Mouse (Mus musculus) limb, embryonic 11.5 days (tissue): ENCODE measurements around the gene Ndufab1. TPM values are rescaled to one million over a fixed set of nuclear protein-coding genes. Genes with fewer than 3 reads are reported as not detected.

Experiments used
- ATAC-seq: fragments of 200-750 bp; cut with Nextera tagmentation; 2 replicates; pipeline ENCODE4 v1.8.0; 2017; ENCODE audit warnings: low read depth; ENCODE audit not compliant: insufficient number of reproducible peaks, low FRiP score, low TSS enrichment
- DNase-seq: peaks from one replicate; pipeline ENCODE4 v3.0.0-alpha.2; 2015; ENCODE audit warnings: low spot score
- H3K27ac ChIP-seq: fragments of 300-500 bp; sonication (generic); replicated peaks from 2 replicates; pipeline ENCODE4 v1.5.1; 2014; ENCODE audit warnings: low read depth, mild to moderate bottlenecking, low read length
- H3K27me3 ChIP-seq: fragments of 300-500 bp; sonication (generic); 2 replicates; pipeline ENCODE4 v1.6.1; 2014; ENCODE audit warnings: mild to moderate bottlenecking, low read length, mixed read lengths; ENCODE audit not compliant: control insufficient read depth, insufficient read depth
- H3K36me3 ChIP-seq: fragments of 300-500 bp; sonication (generic); 2 replicates; pipeline ENCODE4 v1.6.1; 2014; ENCODE audit warnings: mild to moderate bottlenecking, low read length, moderate library complexity, mixed read lengths; ENCODE audit not compliant: control insufficient read depth, insufficient read depth
- H3K4me1 ChIP-seq: fragments of 300-500 bp; sonication (generic); 2 replicates; pipeline ENCODE4 v1.6.1; 2014; ENCODE audit warnings: low read length, mixed read lengths; ENCODE audit not compliant: control insufficient read depth, insufficient read depth
- H3K4me2 ChIP-seq: fragments of 300-500 bp; sonication (generic); 2 replicates; pipeline ENCODE4 v1.6.1; 2014; ENCODE audit warnings: low read depth, mild to moderate bottlenecking, moderate library complexity; ENCODE audit not compliant: severe bottlenecking
- H3K4me3 ChIP-seq: fragments of 300-500 bp; sonication (generic); 2 replicates; pipeline ENCODE4 v1.5.1; 2014; ENCODE audit warnings: low read depth, low read length
- H3K9ac ChIP-seq: fragments of 300-500 bp; sonication (generic); 2 replicates; pipeline ENCODE4 v1.6.1; 2014; ENCODE audit warnings: mild to moderate bottlenecking, low read length
- H3K9me3 ChIP-seq: fragments of 300-500 bp; sonication (generic); 2 replicates; pipeline ENCODE4 v1.6.1; 2016; ENCODE audit warnings: low read length; ENCODE audit not compliant: control insufficient read depth
- whole genome bisulfite sequencing: fragments of 180-500 bp; shearing (Covaris S2); extraction: QIAGEN DNeasy Blood & Tissue Kit; methylation state at CpG from one replicate; pipeline ENCODE4 v1.1.7; 2014; 5-methylcytosine and 5-hydroxymethylcytosine counted together
- polyA plus RNA-seq: library from polyadenylated mRNA; unstranded; fragments of >200 nt; fragmentation: Nextera tagmentation; extraction: Ambion mirVana; gene quantifications from 2 replicates; pipeline ENCODE4 v1.2.1, GENCODE M21; 2014

Ndufab1 gene
- polyA plus RNA-seq, 1 experiment from 2014 or later, result 703 TPM

- H3K9me3 ChIP-seq, result no peaks in the 10 kb centered on the region
- H3K4me2 ChIP-seq, result no peak overlapping the region; the same call in 1 of the 2 replicates
- H3K9ac ChIP-seq, result no peak overlapping the region
- no peak for ATAC-seq
- no peaks in the 10 kb centered on the region for H3K27me3 ChIP-seq
- DNase-seq, result no peak
- peaks cover 4% of the 10 kb centered on the region for H3K36me3 ChIP-seq
- no peak overlapping the region for H3K27ac ChIP-seq
- H3K4me3 ChIP-seq, result no peak overlapping the region
- 82% methylated on average over 1 of the region's 1 CpGs for WGBS
- peaks cover 5% of the 10 kb centered on the region for H3K4me1 ChIP-seq
These were observed 36.0 kb downstream of the Ndufab1 start for GRCm38 (mm10) chr7:122065656-122066055.

GRCm38 (mm10) chr7:122056633-122057032, 45.1 kb downstream of the Ndufab1 start:
- Histone ChIP-seq H3K27ac (no peak overlapping the region), H3K36me3 (peaks cover 3% of the 10 kb centered on the region; the same call in 1 of the 2 replicates), H3K4me2 (no peak overlapping the region), H3K4me1 (no peaks in the 10 kb centered on the region), H3K9me3 (no peaks in the 10 kb centered on the region), H3K9ac (no peak overlapping the region), H3K27me3 (no peaks in the 10 kb centered on the region), H3K4me3 (no peak overlapping the region)
- ATAC-seq (no peak), DNase-seq (no peak)
- 84% methylated on average over 5 of the region's 5 CpGs for WGBS

GRCm38 (mm10) chr7:122050834-122051233, 50.9 kb downstream of the Ndufab1 start:
- 79% methylated on average over 1 of the region's 1 CpGs for WGBS
- ATAC-seq (no peak), DNase-seq (no peak)

GRCm38 (mm10) chr7:122048191-122048590, 53.5 kb downstream of the Ndufab1 start:
- Histone ChIP-seq H3K27me3 (no peaks in the 10 kb centered on the region), H3K9me3 (no peaks in the 10 kb centered on the region), H3K4me2 (no peak overlapping the region), H3K4me1 (no peaks in the 10 kb centered on the region), H3K9ac (no peak overlapping the region), H3K4me3 (no peak overlapping the region), H3K27ac (no peak overlapping the region), H3K36me3 (peaks cover 5% of the 10 kb centered on the region)
- ATAC-seq (no peak), DNase-seq (no peak)
- 93% methylated on average over 9 of the region's 9 CpGs for WGBS

More at GRCm38 (mm10) chr7:122050834-122051233, 50.9 kb downstream of the Ndufab1 start:
- Histone ChIP-seq H3K9me3 (no peaks in the 10 kb centered on the region), H3K27me3 (no peaks in the 10 kb centered on the region), H3K4me3 (no peak overlapping the region), H3K9ac (no peak overlapping the region), H3K27ac (no peak overlapping the region), H3K4me2 (no peak overlapping the region), H3K4me1 (no peaks in the 10 kb centered on the region), H3K36me3 (peaks cover 4% of the 10 kb centered on the region)

GRCm38 (mm10) chr7:122046813-122047212, 54.9 kb downstream of the Ndufab1 start:
- no peak overlapping the region for H3K4me2 ChIP-seq
- no peak overlapping the region for H3K4me3 ChIP-seq
- H3K36me3 ChIP-seq, result peaks cover 5% of the 10 kb centered on the region
- no peak overlapping the region for H3K9ac ChIP-seq
- H3K9me3 ChIP-seq, result no peaks in the 10 kb centered on the region
- H3K27me3 ChIP-seq, result no peaks in the 10 kb centered on the region
- H3K4me1 ChIP-seq, result no peaks in the 10 kb centered on the region
- no peak for DNase-seq
- WGBS, result 88% methylated on average over 2 of the region's 2 CpGs
- no peak for ATAC-seq
- no peak overlapping the region for H3K27ac ChIP-seq

- H3K36me3 ChIP-seq, result peaks cover 5% of the 10 kb centered on the region
- no peak overlapping the region for H3K27ac ChIP-seq
- no peaks in the 10 kb centered on the region for H3K4me1 ChIP-seq
- H3K4me2 ChIP-seq, result no peak overlapping the region
- WGBS, result 92% methylated on average over 1 of the region's 1 CpGs
- H3K4me3 ChIP-seq, result no peak overlapping the region
- H3K27me3 ChIP-seq, result no peaks in the 10 kb centered on the region
- no peak overlapping the region for H3K9ac ChIP-seq
- no peaks in the 10 kb centered on the region for H3K9me3 ChIP-seq
- ATAC-seq (no peak), DNase-seq (no peak)
These were observed 56.0 kb downstream of the Ndufab1 start for GRCm38 (mm10) chr7:122045711-122046110.

GRCm38 (mm10) chr7:122045181-122045634, 56.5 kb downstream of the Ndufab1 start:
- Histone ChIP-seq H3K4me1 (no peaks in the 10 kb centered on the region), H3K27ac (no peak overlapping the region), H3K27me3 (no peaks in the 10 kb centered on the region), H3K4me3 (no peak overlapping the region), H3K9ac (no peak overlapping the region), H3K4me2 (no peak overlapping the region), H3K9me3 (no peaks in the 10 kb centered on the region), H3K36me3 (peaks cover 5% of the 10 kb centered on the region)
- 78% methylated on average over 4 of the region's 4 CpGs for WGBS
- ATAC-seq, result no peak
- no peak for DNase-seq

GRCm38 (mm10) chr7:122044106-122044505, 57.6 kb downstream of the Ndufab1 start:
- no peaks in the 10 kb centered on the region for H3K4me1 ChIP-seq
- H3K27me3 ChIP-seq, result no peaks in the 10 kb centered on the region
- ATAC-seq (no peak), DNase-seq (no peak)
- no peak overlapping the region for H3K4me2 ChIP-seq
- peaks cover 8% of the 10 kb centered on the region for H3K36me3 ChIP-seq
- 90% methylated on average over 8 of the region's 8 CpGs for WGBS
- H3K9me3 ChIP-seq, result no peaks in the 10 kb centered on the region
- no peak overlapping the region for H3K4me3 ChIP-seq
- H3K9ac ChIP-seq, result no peak overlapping the region
- H3K27ac ChIP-seq, result no peak overlapping the region
